Mouse (Mus musculus): Measurements from ENCODE around the gene Cd164.

The Cd164 gene

GRCm38 (mm10) chr10:41546396-41547165, 27.4 kb downstream of the Cd164 start:
- DNase-seq (ENCODE audit: low spot score) = no peak

DNA sequence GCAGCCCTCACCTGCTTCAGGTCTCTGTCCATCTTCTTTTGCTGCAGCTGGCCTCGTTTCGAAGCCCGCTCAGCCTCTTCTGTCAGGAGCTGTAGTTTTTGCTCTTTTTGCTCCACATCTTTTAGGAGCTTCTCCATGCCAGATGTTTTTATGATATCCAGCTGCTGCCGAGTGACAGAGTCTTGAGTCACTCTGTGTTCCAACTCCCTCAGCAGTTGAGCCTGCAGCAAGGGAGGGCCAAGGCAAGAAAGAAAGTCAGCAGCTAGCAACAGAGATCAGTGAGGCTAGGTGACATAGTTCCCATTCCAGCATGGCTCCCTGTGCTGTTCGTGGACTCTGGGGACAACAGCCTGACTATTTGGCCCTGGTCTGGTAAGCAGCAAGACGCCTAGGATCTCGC, 31.5 kb downstream of the Cd164 start:
- DNase-seq (ENCODE audit: low spot score) = peak; percentile 17

GRCm38 (mm10) chr10:41552319-41552718, 33.1 kb downstream of the Cd164 start:
- DNase-seq (ENCODE audit: low spot score) = no peak

DNA sequence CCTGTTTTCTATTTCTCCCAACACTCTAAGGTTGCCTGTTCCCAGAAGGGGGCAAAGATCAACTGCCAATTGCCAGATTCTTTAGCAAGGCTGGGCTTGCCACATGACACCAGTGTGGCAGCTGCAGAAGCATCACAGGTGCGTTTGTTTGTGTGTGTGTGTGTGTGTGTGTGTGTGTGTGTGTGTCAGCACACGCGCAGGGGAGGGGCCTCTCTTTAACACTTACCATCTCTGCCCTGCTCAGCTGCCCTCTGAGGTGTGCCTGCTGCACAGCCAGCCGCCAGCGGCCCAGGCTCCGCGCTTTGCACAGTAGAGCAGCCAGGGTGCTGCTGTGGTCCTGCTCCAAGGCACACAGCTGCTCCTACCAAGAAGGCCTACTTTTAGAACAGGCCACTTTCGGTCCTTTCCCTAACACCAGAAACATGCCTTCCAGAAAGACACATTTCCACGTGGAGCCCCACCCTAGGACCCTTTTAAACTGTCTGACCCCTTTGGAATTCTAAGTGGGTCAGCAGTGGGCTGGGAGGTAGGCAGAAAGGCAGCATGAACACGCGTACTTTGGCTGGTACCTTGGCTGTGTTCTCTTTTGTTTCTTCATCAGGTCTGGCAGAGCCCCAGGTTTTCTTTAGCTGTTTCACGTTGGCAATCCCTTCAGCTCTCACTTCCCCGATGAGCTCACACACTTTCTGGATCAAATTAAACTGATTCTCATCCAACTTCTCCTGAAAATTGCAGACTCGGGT, 33.8 kb downstream of the Cd164 start:
- DNase-seq (ENCODE audit: low spot score) = peak; percentile 38

GRCm38 (mm10) chr10:41553711-41554110, 34.5 kb downstream of the Cd164 start:
- DNase-seq (ENCODE audit: low spot score) = no peak

DNA sequence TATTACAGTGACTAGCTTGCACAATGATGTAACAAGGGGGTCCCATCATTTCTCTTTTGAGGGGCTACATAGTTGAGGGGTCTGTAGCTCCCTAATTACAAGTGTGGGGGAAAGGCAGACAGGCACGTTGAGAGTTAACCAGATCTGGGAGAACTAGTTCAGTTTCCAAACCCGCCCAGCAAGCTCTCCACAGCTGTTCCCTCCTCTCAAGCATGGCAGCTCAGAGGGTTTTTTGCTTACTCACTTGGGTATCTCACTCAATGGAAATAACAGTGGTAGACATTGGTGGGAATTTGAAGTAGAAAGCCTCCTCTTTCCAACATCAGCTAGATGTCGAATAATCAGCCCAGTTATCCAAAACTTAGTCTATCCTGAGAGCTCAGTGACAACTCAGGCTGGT, 35.9 kb downstream of the Cd164 start:
- DNase-seq (ENCODE audit: low spot score) = no peak

DNA sequence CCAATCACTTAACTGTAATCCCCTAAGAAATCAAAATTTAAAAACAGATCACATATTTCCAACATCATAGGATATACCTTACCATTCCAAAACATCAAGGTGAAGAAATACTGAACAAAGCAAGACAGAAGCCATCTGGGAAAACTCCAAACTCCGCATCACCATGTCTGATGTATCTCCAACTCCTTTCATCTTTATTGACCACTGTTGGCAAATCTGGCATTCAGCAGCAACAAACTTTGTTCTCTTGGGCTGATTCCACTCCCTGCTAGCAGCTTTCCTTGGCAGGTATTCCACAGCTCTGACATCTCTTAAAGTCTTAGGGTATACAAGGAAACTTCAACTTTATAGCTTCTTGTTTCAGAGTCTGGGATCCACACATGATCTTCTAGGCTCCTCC, 39.2 kb downstream of the Cd164 start:
- DNase-seq (ENCODE audit: low spot score) = no peak

DNA sequence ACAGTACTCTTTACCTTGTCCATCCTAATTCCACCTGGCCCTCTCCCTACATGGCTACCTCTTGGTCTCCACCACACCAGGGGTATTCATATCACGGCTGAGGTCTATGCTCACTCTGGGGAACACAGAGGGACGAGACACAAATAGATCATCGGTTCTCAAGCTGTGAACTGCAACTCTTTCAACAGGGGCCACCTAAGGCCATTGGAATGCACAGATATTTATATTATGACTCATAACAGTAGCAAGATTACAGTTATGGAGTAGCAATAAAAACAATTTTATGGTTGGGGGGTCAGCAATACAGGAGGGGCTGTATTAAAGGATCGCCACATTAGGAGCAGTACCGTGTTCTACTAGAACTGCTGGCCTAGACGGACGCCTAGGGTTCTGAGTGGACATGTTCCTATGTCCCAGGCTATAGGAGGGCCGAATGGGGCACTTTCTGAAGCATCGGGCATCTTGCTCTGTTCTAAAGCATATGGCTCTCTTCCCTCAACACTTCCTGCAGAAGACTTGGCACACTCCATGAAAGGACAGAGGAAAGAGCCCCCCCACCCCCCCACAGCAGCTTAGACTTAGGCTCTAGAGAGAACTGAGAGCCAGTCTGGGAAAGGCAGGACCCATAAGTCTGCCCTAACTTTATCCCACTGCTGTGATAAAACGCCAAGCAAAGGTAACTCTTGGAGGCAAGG, 42.6 kb downstream of the Cd164 start:
- no peak for DNase-seq (ENCODE audit: low spot score)

GRCm38 (mm10) chr10:41565141-41565540, 45.9 kb downstream of the Cd164 start:
- peak; percentile 70 for DNase-seq (ENCODE audit: low spot score)

GRCm38 (mm10) chr10:41568306-41568705, 49.1 kb downstream of the Cd164 start:
- DNase-seq (ENCODE audit: low spot score) = no peak

GRCm38 (mm10) chr10:41571065-41571464, 51.9 kb downstream of the Cd164 start:
- DNase-seq (ENCODE audit: low spot score) = no peak

DNA sequence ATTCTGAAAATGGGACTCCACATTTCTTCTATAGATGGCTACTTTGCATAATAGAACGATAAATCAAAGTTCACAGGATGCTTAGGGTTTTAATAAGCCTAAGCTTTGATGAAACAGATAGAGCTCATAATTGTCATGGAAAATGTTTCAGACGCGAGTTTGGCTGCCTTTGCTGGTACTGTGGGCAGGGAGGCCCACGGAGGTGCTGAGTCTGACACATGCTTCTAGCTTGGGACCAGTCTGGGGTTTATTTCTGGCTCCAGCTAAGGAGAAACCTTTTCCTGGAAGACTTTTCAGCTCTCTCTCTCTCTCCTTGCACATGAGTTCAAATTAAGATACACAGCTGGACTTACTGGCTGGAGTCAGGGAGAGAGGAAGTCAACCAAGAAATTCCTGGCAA, 53.1 kb downstream of the Cd164 start:
- DNase-seq (ENCODE audit: low spot score) = no peak

- DNase-seq (ENCODE audit: low spot score) = peak; percentile 11
Observed at GRCm38 (mm10) chr10:41573190-41573589, 54.0 kb downstream of the Cd164 start.

DNA sequence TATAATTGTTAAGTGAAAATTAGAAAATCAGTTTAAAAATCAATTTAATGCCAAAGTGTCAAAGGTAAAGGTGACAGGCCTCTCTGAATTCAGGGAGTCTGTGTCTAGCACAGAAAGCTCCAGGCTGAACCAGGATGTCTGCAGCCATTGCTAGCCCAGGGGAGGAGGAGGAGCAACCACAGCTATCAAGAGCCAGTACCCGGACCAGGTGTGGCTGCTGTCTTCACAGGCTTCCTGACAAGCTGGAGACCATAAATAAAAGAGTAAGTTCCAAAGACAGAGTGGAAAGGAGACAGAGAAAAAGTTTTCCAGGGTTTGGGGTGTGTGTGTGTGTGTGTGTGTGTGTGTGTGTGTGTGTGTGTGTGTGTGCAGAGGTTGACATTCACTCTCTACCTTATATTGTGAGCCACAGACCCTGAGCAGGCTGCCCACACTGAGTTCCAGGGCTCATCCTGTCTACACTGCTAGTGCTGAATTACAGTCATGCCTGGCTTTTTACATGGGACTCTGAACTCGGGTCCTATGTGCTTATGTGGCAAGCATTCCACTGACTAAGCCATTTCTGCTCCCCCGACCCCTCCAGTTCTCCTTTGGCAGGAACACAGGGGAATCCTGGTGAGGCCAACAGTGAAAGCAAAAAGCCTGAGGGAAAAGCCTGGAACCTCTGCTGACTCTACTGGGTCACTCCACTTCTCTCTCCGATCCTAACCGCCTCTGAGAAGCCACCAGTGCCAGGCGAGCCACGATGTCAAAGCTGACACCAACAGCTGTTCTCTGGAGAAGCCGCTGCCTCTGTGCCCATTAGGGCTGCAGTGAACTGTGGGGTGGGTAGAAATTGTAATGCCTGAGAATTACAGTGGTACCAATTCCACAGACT, 56.5 kb downstream of the Cd164 start:
- DNase-seq (ENCODE audit: low spot score) = no peak

- no peak for DNase-seq (ENCODE audit: low spot score)
Observed at GRCm38 (mm10) chr10:41576328-41576833, 57.2 kb downstream of the Cd164 start.

- DNase-seq (ENCODE audit: low spot score) = no peak
Observed at GRCm38 (mm10) chr10:41578541-41578940, 59.3 kb downstream of the Cd164 start.

DNA sequence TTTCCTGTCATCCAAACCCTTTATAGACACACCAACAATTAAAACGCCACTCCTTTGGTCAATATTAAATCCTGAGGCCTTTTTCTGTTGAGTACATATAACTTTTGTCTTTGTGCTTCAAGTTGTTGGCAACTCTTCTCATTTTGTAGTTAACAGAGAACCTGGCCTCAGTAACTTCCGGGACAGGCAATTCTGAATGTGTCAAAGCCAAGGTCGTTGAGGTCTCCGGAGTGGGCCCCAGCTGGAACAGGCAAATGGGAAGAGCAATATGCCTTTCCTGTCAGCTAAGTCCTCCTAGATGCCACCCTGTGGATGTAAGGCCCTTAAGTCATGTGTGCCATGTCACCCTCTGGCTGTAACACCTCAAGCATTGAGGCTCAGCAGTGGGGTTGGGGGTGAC, 61.2 kb downstream of the Cd164 start:
- DNase-seq (ENCODE audit: low spot score) = no peak
